Mouse (Mus musculus) hindbrain, embryonic 12.5 days (tissue): ENCODE measurements around the gene D930048N14Rik. TPM values are rescaled to one million over a fixed set of nuclear protein-coding genes. Genes with fewer than 3 reads are reported as not detected.
A peak's percentile ranks its signal among the peaks of the same experiment; 100 is the strongest.
"Not testable (repeated sequence)": the region's sequence is repeated elsewhere in the genome, so short reads cannot be mapped to it uniquely, and the experiment has no call there.

Source experiments
- ATAC-seq: fragments of 200-750 bp; cut with Nextera tagmentation; 2 replicates; pipeline ENCODE4 v1.8.0; 2017; ENCODE audit warnings: moderate TSS enrichment; ENCODE audit not compliant: low FRiP score
- H3K27ac ChIP-seq: fragments of 300-500 bp; sonication (generic); 2 replicates; pipeline ENCODE4 v1.5.1; 2016; ENCODE audit warnings: mild to moderate bottlenecking
- H3K27me3 ChIP-seq: fragments of 300-500 bp; sonication (generic); 2 replicates; pipeline ENCODE4 v1.6.1; 2016; ENCODE audit warnings: mild to moderate bottlenecking
- H3K36me3 ChIP-seq: fragments of 300-500 bp; sonication (generic); 2 replicates; pipeline ENCODE4 v1.6.1; 2016; ENCODE audit warnings: mild to moderate bottlenecking
- H3K4me1 ChIP-seq: fragments of 300-500 bp; sonication (generic); 2 replicates; pipeline ENCODE4 v1.6.1; 2016
- H3K4me2 ChIP-seq: fragments of 300-500 bp; sonication (generic); replicated peaks from 2 replicates; pipeline ENCODE4 v1.6.1; 2016; ENCODE audit warnings: mild to moderate bottlenecking
- H3K4me3 ChIP-seq: fragments of 300-500 bp; sonication (generic); 2 replicates; pipeline ENCODE4 v1.5.1; 2016; ENCODE audit warnings: mild to moderate bottlenecking
- H3K9ac ChIP-seq: fragments of 300-500 bp; sonication (generic); 2 replicates; pipeline ENCODE4 v1.6.1; 2016; ENCODE audit warnings: mild to moderate bottlenecking, moderate library complexity
- H3K9me3 ChIP-seq: fragments of 300-500 bp; sonication (generic); replicated peaks from 2 replicates; pipeline ENCODE4 v1.6.1; 2016; ENCODE audit warnings: mild to moderate bottlenecking
- WGBS: fragments of 180-500 bp; shearing (Covaris S2); methylation state at CpG from one replicate; pipeline ENCODE4 v1.1.7; 2016; 5-methylcytosine and 5-hydroxymethylcytosine counted together
- polyA plus RNA-seq: library from polyadenylated mRNA; unstranded; fragments of >200 nt; fragmentation: Nextera tagmentation; extraction: Ambion mirVana; gene quantifications from 2 replicates; pipeline ENCODE4 v1.2.1, GENCODE M21; 2016

D930048N14Rik gene
- polyA plus RNA-seq, 1 experiment from 2014 or later = 0.98 TPM

DNA sequence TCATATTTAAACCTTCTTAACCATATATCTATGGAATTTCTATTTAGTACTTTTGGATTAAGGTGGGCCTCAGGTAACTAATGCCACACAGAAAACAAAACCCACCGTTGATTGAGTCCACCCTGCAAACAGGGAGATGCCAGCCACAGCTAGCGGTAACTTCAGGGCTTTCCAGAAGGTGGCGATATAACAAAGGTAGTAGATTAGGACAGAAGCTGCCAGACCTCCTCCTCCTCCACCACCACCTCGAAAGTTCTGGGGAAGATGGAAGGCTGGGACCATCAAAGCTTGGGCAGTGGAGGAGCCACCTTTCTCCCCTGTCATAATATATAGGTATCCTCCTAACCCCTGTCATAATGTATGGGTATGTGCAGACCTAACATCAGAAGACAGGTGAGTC, 33.1 kb upstream of the D930048N14Rik start:
- Histone ChIP-seq H3K27me3 (no peaks in the 10 kb centered on the region), H3K9me3 (no peaks in the 10 kb centered on the region), H3K4me3 (no peak overlapping the region), H3K9ac (no peak overlapping the region), H3K4me1 (peaks cover 26% of the 10 kb centered on the region), H3K27ac (no peak overlapping the region), H3K36me3 (peaks cover 9% of the 10 kb centered on the region), H3K4me2 (no peak overlapping the region)
- no peak for ATAC-seq
- WGBS = 4% methylated on average over 4 of the region's 4 CpGs

DNA sequence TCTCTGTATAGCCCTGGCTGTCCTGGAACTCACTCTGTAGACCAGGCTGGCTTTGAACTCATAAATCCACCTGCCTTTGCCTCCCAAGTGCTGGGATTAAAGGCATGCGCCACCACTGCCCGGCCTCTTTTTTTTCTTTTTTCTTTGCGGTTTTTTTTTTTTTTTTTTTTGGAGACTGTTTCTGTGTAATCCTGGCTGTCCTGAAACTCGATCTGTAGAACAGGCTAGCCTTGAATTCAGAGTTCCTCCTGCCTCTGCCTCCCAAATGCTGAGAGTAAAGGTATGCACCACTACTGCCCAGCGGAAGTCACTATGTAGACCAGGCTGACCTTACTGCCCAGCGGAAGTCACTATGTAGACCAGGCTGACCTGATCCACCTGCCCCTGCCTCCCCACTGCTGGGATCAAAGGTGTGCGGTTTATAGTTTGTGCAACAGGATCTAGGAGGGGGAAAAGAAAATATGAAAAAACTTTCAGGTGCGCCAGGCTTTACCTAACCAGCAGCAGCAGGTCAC, 31.8 kb upstream of the D930048N14Rik start:
- no peaks in the 10 kb centered on the region for H3K27me3 ChIP-seq
- no peaks in the 10 kb centered on the region for H3K9me3 ChIP-seq
- no peak for ATAC-seq
- H3K36me3 ChIP-seq = peaks cover 21% of the 10 kb centered on the region
- H3K4me2 ChIP-seq = peak overlapping the region; percentile 81
- H3K27ac ChIP-seq = no peak overlapping the region
- no peak overlapping the region for H3K9ac ChIP-seq
- H3K4me3 ChIP-seq = peak overlapping the region; percentile 90
- H3K4me1 ChIP-seq = peaks cover 26% of the 10 kb centered on the region
- WGBS = 52% methylated on average over 7 of the region's 8 CpGs

- Histone ChIP-seq H3K27ac (no peak within 1 kb of the TSS), H3K4me1 (peaks cover 26% of the 10 kb centered on the region), H3K9ac (peak within 1 kb of the TSS; percentile 70), H3K4me3 (peak within 1 kb of the TSS; percentile 90), H3K36me3 (peaks cover 27% of the 10 kb centered on the region), H3K9me3 (no peaks in the 10 kb centered on the region), H3K27me3 (no peaks in the 10 kb centered on the region), H3K4me2 (peak within 1 kb of the TSS; percentile 81)
- under 1% methylated on average over 51 of the region's 51 CpGs for WGBS
- peak; percentile 95 for ATAC-seq
Measured at GRCm38 (mm10) chr11:51619409-51620060, 31.2 kb upstream of the D930048N14Rik start, which contains the start of gene Nhp2. Nhp2 (plus strand) TSS chr11:51619735.

DNA sequence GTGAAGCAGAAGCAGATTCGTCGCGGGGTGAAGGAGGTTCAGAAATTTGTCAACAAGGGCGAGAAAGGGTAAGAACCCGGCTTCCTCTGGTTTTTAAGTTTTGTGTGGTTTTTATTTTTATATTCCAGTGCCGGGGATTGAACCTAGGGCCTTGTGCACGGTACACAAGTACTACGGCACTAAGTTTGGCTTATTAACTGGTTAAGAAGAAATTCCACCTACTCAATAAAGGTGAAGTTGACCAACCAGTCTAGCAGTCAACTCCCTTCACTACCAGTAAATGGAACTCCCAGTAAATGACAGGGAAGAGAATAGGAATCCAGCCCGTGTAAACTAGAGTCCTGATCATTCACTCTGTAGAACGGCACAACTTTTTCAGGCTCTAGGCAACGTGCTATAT, 30.7 kb upstream of the D930048N14Rik start:
- Histone ChIP-seq H3K27me3 (no peaks in the 10 kb centered on the region), H3K9ac (peak overlapping the region; percentile 70), H3K36me3 (peaks cover 33% of the 10 kb centered on the region), H3K4me2 (peak overlapping the region; percentile 81), H3K27ac (no peak overlapping the region), H3K4me3 (peak overlapping the region; percentile 90), H3K9me3 (no peaks in the 10 kb centered on the region), H3K4me1 (peaks cover 25% of the 10 kb centered on the region)
- WGBS = under 1% methylated on average over 11 of the region's 11 CpGs
- ATAC-seq = no peak

- no peak for ATAC-seq
- peaks cover 15% of the 10 kb centered on the region for H3K4me1 ChIP-seq
- WGBS = 96% methylated on average over 2 of the region's 2 CpGs
- H3K9me3 ChIP-seq = no peaks in the 10 kb centered on the region
- no peak overlapping the region for H3K9ac ChIP-seq
- no peak overlapping the region for H3K4me2 ChIP-seq
- no peaks in the 10 kb centered on the region for H3K27me3 ChIP-seq
- no peak overlapping the region for H3K4me3 ChIP-seq
- peaks cover 49% of the 10 kb centered on the region for H3K36me3 ChIP-seq
- no peak overlapping the region for H3K27ac ChIP-seq
Measured at GRCm38 (mm10) chr11:51621776-51622175, 29.0 kb upstream of the D930048N14Rik start.

DNA sequence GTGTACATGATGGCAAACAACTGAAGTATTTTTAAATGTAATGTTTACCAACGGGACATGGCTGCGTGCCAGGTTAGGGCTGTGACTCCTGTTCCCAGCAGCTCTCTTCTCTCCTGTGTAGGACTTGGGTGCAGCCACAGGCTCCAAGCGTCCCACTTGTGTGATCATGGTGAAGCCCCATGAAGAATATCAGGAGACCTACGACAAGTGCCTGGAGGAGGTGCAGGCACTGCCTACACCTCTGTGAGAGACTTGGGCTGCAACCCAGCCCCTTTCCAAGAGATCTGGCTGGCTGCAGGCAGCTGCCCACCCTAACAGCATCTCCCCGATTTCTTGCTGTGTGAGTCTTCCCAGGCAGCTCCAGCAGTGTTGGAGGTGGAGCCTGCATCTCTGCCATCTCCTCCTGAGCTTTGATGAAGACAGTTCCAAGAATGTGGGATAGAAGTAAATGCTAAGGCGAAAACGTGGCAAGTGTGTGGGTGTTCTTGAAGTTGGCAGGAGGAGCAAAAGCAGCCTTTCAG, 27.7 kb upstream of the D930048N14Rik start:
- Histone ChIP-seq H3K4me3 (no peak overlapping the region), H3K27me3 (no peaks in the 10 kb centered on the region), H3K4me1 (peaks cover 15% of the 10 kb centered on the region), H3K9ac (no peak overlapping the region), H3K36me3 (peaks cover 61% of the 10 kb centered on the region), H3K9me3 (no peaks in the 10 kb centered on the region), H3K27ac (no peak overlapping the region), H3K4me2 (no peak overlapping the region)
- 90% methylated on average over 7 of the region's 7 CpGs for WGBS
- ATAC-seq = no peak

DNA sequence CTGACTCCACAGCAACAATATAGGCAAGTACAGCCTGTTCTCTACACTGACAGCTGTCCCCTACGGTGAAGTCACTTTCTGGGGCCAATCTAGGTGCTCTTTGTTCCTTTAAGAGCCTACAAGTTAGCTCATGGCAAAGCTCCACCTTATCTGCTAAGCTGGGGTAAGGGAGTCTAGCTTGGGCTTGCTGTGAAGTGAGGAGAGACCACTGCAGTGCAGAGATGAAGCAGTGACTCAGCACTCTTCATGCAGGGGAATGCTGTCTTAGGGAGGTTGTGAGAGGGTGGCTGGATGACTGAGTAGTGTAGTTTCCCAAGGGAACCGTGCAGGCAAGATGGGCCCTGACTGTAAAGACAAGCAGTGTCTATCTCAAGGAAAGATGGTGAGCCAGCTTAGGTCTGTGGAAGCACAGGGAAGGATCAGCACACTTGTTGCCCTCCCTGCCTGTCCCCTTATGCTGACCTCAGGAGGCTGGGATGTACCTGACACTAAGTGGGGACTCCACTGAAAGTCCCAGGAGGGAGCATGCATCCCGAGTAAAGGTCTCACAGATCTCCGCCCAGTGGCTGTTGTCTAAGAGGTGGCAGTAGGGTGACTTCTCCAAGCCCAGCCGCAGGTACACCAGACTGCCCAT, 25.4 kb upstream of the D930048N14Rik start:
- Histone ChIP-seq H3K9me3 (no peaks in the 10 kb centered on the region), H3K27me3 (no peaks in the 10 kb centered on the region), H3K36me3 (peaks cover 77% of the 10 kb centered on the region), H3K4me3 (no peak overlapping the region), H3K4me2 (no peak overlapping the region), H3K9ac (no peak overlapping the region), H3K27ac (no peak overlapping the region), H3K4me1 (peaks cover 12% of the 10 kb centered on the region)
- no peak for ATAC-seq
- 88% methylated on average over 5 of the region's 5 CpGs for WGBS

- Histone ChIP-seq H3K4me2 (no peak overlapping the region), H3K27me3 (no peaks in the 10 kb centered on the region), H3K9me3 (no peaks in the 10 kb centered on the region), H3K4me1 (no peaks in the 10 kb centered on the region), H3K9ac (no peak overlapping the region), H3K4me3 (no peak overlapping the region), H3K27ac (no peak overlapping the region), H3K36me3 (peaks cover 75% of the 10 kb centered on the region)
- WGBS = 91% methylated on average over 9 of the region's 9 CpGs
- no peak for ATAC-seq
Measured at GRCm38 (mm10) chr11:51627425-51627824, 23.3 kb upstream of the D930048N14Rik start.

DNA sequence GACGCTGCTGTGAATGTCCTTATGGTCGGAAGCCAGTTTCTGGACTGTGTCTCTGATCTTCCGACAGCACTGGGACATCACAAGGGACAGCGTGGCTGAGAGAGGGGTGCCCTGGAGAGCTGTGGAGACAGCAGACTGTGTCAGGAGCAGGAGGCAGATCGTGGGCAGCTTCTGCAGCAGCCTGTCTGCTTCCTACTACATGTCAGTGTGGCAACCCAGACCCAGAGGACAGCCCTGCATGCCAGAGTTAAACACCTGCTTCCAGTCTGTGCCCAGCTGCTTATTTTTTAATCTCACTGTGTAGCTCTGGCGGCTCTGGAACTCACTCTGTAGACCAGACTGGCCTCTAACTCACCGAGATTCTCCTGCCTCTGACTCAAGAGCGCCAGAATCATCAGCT, 22.8 kb upstream of the D930048N14Rik start:
- no peak for ATAC-seq
- Histone ChIP-seq H3K4me3 (no peak overlapping the region), H3K27me3 (no peaks in the 10 kb centered on the region), H3K27ac (no peak overlapping the region), H3K4me1 (no peaks in the 10 kb centered on the region), H3K9ac (no peak overlapping the region), H3K36me3 (peaks cover 70% of the 10 kb centered on the region), H3K4me2 (no peak overlapping the region), H3K9me3 (no peaks in the 10 kb centered on the region)
- WGBS = 88% methylated on average over 8 of the region's 8 CpGs

DNA sequence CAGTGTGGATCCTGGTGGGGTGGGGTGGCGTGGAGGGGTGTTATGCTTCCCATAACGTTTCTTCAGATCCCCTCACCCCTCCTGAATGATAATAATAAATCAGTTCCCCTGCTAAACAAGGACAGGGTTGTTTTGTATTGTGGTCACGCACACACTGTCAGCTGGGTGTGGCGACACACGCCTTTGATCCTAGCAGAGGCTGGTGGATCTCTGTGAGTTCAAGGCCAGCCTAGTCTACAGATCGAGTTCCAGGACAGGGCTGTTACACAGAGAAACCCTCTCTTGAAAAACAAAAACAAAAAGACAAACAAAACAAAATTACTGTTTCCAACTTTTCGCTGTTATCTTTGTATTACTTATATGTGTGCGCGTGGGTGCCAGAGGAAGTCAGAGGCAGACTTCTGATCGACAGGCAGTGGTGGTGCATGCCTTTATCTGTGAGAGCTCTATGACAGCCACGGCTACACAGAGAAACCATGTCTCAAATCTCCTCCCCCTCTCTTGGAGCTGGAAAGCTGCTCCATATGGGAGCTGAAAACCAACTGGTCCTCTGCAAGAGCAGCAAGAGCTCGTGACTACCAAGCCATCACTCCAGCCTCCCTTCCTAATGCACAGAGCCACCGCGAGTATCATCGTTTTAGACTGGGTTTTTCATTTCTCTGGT, 21.0 kb upstream of the D930048N14Rik start:
- ATAC-seq = no peak
- H3K4me2 ChIP-seq = no peak overlapping the region
- peaks cover 52% of the 10 kb centered on the region for H3K36me3 ChIP-seq
- H3K27ac ChIP-seq = no peak overlapping the region
- no peak overlapping the region for H3K4me3 ChIP-seq
- H3K27me3 ChIP-seq = no peaks in the 10 kb centered on the region
- 87% methylated on average over 15 of the region's 15 CpGs for WGBS
- peaks cover 5% of the 10 kb centered on the region for H3K4me1 ChIP-seq
- H3K9ac ChIP-seq = no peak overlapping the region
- H3K9me3 ChIP-seq = no peaks in the 10 kb centered on the region

DNA sequence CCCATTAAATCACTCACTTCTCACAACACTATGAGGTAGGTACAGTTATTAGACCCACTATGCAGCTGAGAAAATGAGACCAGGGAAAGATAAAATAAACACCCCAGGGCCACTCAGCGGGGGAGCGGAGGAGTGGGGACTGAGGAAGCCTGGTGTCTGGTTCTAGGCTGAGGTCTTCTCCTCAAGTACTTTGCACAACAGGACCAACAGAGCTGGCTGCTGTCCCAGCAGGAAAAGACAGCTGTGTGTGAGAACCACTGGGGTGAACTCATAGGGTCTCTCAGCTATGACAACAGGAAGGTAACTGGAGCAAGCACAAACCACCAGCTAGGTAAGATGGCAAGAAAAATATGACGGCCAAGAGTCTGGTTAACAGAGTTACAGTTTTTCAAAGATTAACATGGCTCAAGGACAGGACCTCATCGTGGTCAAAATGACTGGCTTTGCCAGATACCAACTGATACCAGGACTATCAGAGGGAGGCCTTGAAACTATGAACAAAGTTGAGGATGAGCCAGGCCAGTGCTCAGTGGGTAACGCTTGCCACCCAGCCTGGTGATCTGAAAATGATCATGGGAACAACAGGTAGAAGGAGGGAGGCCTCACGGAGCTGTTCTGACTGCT, 18.5 kb upstream of the D930048N14Rik start:
- no peaks in the 10 kb centered on the region for H3K27me3 ChIP-seq
- no peaks in the 10 kb centered on the region for H3K9me3 ChIP-seq
- H3K36me3 ChIP-seq = peaks cover 28% of the 10 kb centered on the region
- no peak overlapping the region for H3K9ac ChIP-seq
- H3K4me1 ChIP-seq = peaks cover 16% of the 10 kb centered on the region
- WGBS = 94% methylated on average over 6 of the region's 6 CpGs
- ATAC-seq = no peak
- no peak overlapping the region for H3K27ac ChIP-seq
- no peak overlapping the region for H3K4me3 ChIP-seq
- no peak overlapping the region for H3K4me2 ChIP-seq

GRCm38 (mm10) chr11:51633200-51633599, 17.6 kb upstream of the D930048N14Rik start:
- H3K9me3 ChIP-seq, ATAC-seq: not testable (repeated sequence)
- WGBS = 94% methylated on average over 7 of the region's 7 CpGs

More at GRCm38 (mm10) chr11:51633200-51633599, 17.6 kb upstream of the D930048N14Rik start:
- not testable (repeated sequence) for H3K4me3 ChIP-seq, H3K27me3 ChIP-seq, H3K9ac ChIP-seq, H3K4me2 ChIP-seq, H3K27ac ChIP-seq
- H3K4me1 ChIP-seq = peaks cover 21% of the 10 kb centered on the region
- peaks cover 19% of the 10 kb centered on the region for H3K36me3 ChIP-seq
